Mouse (Mus musculus) G1E (cell line): Measurements from ENCODE around the gene Tec.
"Not testable (repeated sequence)": the region's sequence is repeated elsewhere in the genome, so short reads cannot be mapped to it uniquely, and the experiment has no call there.

Experiments
- CTCF ChIP-seq: IDR thresholded peaks from 2 replicates; pipeline ENCODE4 v1.5.1; 2012; ENCODE audit warnings: low read depth, low read length, inconsistent platforms, mixed read lengths
- TAL1 ChIP-seq: conservative IDR thresholded peaks from 2 replicates; pipeline ENCODE4 v1.6.1; 2012; ENCODE audit warnings: low read depth, low read length, inconsistent platforms, mixed read lengths

GRCm38 (mm10) chr5:72816960-72817359, 51.3 kb downstream of the Tec start:
- TF ChIP-seq CTCF, TAL1: not testable (repeated sequence)
